Mouse (Mus musculus): ENCODE data around the gene Lmntd1.

DNA sequence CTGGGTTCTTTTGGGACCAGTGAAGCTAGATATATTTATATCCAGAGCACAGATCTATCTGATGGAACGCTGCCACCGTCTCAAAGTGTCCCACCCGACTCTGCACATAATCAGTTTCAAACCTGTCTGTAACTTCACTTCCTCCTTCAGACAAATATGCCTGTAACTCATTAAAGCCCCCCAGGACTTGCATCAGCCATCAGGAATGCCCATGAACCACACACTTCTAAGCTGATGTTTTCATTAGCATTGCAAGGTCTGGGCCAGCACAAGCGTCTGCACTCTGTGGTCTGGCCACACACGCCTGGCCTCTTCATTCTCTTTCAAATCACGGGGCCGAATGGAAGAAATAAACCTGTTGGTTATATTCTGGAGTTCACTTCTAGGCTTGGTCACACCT, 250.4 kb downstream of the Lmntd1 start:
- TF ChIP-seq CTCF (IDR thresholded peaks at IDR 0.05; ENCODE audit: low read depth, low read length): no peak
- no peak for TF ChIP-seq POLR2A (IDR thresholded peaks at IDR 0.05; ENCODE audit: borderline replicate concordance, low read depth, low read length)
